Mouse (Mus musculus): ENCODE measurements around the gene Igsf3.

Gene Igsf3

DNA sequence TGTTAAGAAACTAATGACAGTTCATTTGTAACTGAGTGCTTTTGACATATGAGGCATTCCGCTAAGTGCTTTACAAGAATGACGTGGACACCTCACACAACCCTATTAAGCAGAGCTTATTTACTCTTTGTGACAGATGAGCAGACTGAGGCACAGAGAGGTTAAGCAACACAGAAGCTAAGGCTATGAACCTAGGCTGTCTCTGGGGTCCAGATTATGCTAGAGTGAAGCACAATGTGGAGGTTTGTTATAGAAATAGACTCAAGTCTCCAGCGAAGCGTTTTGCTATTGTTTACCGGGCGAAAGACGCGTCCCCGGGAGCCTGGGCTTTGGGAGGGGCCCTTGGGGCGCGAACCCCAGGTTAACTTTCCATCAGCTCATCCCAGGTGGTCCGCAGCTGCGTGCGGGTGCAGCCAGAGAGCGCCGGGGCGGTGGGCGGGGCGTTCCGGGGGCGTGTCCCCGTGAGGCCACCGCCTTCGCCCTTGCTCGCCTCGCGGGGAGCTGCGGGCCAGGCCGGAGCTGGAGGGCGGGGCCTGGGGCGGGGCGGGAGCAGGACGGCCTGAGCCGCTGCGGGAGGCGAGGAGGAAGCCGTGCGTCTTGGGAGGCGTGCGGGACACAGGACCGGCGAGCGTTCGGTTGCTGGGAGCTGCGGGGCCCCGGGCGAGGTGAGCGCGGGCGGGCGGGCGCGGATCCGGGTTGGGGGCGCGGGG is at the start of gene Igsf3:
Gene Igsf3, plus strand, starts transcription at position 546 of the 710 bp plus-strand sequence.
- DNase-seq (ENCODE audit: low spot score in 2 of 2): peak; percentile 30 to 32

DNA sequence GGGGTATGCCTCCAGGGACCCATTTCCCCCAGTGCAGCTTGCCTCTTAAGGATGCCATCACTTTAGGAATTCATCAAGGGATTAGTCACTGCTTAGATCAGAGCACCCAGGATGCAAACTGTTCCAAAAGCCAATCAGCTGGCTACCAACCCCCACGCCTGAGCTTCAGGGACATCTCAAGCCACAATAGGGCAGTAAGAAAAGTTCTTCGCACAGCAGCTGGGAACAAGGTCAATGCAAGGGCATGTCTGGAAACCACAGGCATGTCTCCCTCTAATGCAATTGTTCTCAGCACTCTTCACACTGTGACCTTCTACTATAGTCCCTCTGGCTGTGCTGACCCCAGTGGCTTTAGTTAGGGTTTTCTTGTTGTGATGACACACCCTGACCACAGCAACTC is 49.6 kb upstream of the Igsf3 start:
- DNase-seq (ENCODE audit: low spot score in 2 of 2): no peak

DNA sequence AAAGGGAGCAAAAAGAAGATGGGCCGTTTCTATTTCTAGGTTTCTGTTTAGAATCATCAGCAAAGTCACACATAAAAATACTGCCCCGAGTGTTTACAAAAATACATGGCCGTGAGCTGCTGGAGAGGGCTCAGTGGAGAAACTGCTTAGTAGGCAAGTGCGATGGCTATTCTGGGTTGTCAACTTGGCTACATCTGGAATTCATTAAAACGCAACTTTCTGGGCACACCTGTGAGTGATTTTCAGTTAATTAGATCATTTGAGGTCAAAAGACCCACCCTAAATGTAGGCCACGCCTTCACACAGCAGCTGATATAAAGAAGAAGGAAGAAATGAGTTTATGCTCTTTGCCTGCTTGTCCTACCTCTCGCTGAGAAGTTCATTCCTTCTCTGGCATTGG is 48.3 kb upstream of the Igsf3 start:
- no peak for DNase-seq (ENCODE audit: low spot score in 2 of 2)

DNA sequence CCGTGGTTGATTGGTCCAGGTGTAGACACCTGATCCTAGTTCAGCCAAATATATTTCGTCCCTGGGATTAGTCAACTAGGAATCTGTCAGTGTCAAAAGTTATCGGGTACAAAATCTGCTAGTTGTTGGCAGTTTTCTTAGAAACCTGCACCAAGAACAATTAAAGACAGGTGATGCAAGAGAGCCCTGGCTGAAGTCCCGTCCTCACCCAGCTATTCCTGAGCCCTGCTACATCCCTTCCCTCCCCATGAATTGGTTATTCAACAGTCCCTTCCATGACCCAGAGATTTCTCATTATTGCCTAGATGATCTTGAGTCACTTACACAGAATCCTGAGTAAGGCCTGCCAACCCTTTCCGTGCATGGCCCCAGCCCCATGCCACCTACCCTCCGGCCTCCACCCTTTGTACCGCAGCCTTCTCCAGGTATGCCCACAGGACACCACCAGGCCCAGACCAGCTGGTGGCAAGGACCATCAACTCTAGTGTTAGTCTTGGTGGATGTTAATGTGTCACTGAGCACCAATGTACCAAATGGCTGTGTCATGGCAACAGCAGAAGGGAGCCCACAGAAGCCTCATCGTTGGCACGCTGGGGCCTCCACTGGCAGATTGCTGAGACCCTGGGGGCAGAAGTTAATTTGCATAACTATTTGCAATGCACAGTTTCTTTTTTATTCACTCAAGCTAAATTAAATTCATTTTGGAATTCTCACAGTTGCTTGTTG is 33.5 kb upstream of the Igsf3 start:
- DNase-seq (ENCODE audit: low spot score in 2 of 2): no peak

DNA sequence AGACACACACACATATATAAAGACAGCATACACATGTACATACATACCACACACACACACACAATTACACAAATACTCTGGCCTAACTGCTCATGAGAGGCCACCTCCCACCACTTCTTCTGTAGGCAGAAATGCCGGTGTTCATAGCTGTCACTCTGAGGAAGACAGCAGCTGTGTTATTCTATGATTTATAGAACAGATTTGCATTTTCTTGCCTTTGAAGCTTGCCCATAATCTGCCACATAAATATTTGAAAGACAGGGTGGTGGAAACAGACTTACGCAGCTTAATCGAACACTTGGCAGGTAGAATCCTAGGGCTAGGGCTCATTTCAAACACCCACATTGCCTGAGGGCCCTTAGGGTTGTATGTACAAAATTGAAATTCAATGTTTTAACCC is 32.6 kb upstream of the Igsf3 start:
- DNase-seq (ENCODE audit: low spot score in 2 of 2): no peak

DNA sequence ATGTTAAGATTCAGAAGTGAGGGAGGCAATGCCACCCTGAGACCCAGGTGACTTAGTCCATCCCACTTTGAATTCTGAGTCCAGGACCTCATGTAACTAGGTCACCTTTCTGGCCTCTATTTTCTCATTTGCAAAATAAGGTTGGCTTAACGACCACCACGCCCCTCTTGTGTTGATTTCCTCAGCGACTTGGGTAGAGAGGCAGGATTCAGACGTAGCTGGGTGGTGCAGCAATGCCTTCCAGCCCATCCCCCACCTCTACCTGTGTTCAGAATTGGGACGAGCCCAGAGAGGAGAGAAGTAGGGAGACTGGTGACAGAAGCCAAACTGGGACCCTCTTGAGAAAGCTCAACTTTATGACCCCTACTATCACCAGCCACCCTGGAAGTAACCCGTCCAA is 31.6 kb upstream of the Igsf3 start:
- DNase-seq (ENCODE audit: low spot score in 2 of 2): no peak

DNA sequence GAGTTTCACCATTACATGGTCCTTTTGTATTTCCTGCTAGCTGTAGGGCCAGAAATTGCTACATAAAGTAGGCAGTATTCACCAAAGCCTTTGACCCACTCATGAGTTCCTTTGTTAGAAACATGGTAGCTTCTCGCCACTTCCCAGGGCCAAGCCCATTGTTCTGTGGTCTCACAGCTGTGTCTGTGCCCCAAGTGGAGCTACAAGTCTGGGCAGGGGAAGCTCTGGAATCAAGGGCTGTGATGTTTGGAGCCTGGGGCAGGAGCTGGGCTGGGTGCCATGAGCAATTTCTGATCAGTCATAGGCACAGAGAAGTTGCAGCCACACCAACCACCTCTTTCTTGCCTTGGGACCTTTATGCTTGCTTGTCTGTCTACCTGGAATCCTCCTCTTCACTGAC is 30.1 kb upstream of the Igsf3 start:
- DNase-seq (ENCODE audit: low spot score in 2 of 2): no peak

DNA sequence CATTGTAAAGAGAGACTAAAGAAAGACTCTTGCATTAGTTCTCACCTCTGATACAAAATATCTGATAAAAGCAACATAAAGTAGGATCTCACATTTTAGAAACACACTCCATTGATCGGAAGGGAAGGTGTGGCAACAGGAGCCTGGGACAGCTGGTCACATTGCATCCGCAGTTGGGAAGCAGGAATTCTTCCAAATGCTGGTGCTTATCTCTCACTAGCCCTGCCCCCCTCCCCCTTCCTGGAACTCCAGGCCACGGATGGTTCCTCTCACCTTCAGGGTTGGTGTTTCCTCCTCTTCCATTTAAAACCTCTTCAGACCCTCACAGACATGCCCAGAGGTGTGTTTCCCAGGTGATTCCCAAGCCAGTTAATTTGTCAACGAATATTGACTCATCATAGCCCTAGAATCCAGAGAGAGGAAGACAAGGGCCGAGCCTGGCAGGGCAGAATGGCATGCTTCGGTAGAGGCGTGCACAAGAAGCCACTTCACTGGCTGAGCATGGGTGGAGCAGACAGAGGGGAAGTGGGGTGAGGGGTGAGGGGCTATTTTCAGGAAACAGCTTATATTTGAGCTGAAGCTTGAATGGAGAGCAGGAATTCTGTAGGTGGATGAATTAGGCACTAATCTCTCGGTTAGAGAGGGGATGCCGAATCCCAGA is 28.3 kb upstream of the Igsf3 start:
- DNase-seq (ENCODE audit: low spot score in 2 of 2): no peak

DNA sequence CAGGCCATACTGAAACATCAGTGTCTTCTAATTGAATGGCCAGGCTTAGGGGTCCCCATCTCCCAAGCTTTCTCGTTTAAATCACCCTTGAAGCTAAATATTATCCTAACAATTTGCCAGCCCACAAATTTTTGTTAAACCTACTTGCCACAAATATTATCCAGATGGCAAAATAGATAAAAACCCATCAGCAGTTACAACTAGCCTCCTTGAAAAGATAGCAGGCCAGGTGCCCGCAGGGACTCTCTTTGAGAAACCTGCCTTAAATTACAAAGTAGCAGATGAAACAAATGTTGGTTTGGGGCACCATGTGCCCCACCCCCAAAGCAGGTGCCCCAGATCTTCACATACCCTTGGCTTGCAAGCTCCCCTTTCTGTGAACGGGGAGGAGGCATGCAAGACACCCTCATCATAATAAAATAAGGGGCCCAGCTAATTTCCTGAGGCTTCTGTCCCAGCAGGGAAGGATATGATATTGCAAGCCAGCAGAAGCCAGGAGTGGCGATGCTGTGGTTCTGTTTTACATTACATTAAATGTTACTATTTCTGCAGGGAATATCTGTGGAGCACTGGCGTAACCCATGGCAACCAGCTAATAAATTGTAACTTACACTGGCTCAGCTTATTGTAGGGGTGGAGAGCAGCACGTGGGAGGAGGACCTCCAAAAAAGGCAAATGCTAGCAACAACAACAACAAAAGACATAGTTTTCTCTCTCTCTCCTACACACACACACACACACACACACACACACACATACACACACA is 27.2 kb upstream of the Igsf3 start:
- DNase-seq (ENCODE audit: low spot score in 2 of 2): no peak

DNA sequence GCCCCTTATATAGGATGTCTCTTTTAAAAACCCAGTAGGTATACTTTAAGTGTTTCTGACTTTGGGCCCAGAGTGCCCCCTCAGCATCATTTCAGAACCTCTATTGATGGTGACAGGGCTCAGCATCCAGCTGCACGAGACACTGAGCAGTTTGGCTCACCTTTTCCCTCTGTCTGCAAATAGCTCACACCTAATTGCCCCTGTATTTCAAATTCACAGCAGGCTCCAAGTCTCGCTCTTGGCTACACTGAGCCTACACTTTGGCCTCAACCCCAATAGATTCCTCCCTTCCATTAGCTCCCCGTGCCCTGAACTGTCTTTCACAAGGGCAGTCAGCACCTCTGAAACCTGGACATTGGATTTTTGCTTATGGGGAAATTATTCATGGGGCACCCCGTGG is 26.5 kb upstream of the Igsf3 start:
- no peak for DNase-seq (ENCODE audit: low spot score in 2 of 2)

DNA sequence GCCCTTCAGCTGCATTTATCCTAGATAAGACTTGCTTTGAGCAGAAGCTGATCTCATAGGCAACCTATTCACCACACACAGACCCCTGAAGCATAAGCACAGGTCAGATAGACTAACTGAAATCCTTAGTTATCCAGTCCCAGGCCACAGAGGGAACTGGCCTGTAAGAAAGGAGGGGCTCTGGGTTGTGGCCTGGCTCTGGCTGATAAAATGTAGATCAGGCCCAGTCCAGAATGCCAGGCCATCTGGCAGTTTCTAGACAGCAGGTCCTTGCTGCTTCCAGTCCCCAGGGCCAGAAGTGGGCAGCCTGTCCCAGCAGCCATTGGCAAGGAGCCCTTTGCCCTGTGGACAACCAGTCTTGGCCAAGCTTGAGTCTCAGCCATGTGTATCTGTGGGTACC is 22.4 kb upstream of the Igsf3 start:
- DNase-seq (ENCODE audit: low spot score in 2 of 2): no peak

DNA sequence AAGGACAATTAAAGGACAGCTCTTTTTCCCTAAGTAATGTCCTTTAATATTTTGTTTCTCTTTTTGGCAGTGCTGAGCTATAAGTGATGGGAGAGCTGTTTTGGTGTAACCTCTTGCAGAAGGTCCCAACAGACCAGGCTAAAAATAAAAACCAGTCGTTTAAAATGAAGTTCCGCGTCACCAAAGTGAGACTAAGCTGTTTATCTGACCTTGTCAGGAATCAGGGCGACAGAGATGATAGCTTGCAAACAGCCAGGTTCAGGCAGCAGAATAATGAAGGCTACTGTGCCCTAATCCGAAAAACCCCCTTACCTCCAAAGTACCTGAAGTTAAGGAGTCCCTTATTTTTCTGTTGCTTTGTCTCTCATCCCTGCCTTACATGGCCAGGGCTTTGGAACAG is 21.2 kb upstream of the Igsf3 start:
- no peak for DNase-seq (ENCODE audit: low spot score in 2 of 2)

DNA sequence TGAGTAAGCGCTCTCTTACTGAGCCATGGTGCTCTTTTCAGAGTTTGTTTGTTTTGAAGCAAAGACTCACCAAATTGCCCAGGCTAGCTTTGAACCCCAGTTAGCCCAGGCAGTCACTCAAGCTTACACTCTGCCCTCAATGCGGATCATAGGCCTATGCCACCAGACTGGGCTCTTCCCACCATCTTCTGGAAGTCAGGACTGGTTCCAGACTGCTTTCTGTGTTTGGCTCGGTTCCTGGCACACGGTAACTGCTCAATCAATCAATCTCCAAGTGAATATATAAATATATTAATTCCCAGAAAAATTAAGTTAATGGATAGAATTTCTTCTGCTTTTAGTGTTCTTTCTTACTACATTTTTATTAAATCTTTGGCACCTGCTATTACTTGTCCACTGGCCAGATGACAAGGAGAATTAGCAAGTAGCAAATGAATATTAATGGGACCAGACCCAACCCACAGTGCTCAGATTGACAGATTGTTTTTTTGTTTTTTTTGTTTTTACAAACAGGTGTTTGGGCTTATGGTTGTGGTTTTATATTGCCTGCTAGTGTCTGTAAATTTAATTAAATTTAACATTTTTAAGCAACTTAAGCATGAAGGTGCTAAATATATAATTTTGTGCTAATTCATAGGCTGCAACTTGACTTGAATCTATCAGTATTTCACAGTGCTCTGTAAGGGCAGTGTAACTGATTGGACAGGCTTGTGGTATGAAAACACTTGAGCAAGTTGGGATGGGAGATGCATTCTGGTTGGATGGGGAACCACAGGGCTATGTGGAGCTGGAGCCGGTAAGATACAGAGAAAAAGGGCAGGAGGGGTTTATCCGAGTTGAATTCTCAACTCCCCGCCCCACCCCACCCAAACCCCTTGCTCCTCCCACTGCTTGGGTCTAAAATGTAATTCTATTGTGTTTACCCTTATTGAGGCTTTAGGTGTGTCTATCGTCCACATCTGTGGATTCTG is 20.0 kb upstream of the Igsf3 start:
- DNase-seq (ENCODE audit: low spot score in 2 of 2): no peak

DNA sequence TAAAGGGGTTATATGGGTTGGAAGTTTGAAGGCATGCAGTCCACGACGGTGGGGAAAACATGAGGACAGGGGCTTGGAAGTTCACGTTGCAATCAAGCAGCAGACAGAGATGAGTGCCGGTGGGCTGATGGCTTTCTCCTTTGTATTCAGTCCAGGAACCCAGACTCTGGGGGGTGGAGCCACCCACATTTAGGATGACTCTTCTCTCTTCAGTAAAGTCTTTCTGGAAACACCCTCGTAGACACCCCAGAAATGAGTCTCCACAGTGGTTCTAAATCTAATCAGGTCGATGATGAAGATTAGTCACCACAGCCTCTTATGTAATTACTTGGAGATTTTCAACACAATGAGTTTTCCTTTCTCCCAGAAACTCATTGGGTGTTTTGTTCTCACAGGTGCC is 16.1 kb upstream of the Igsf3 start:
- no peak for DNase-seq (ENCODE audit: low spot score in 2 of 2)

DNA sequence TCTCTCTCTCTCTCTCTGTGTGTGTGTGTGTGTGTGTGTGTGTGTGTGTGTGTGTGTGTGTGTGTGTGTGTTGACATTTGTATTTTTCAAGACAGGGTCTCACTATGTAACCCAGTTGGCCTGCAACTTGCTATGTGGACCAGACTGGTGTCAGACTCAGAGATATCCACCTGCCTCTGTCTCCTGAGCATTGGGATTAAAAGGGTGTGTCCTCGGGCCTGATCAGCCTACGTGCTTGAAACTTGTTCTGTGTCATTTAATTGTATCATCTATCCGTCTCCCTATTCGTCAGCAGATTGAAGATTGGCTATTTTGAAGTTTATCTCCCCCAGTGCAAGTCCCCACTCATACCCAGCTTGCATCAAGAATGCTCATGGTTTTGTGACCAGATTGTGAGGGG is 14.5 kb upstream of the Igsf3 start:
- no peak for DNase-seq (ENCODE audit: low spot score in 2 of 2)

DNA sequence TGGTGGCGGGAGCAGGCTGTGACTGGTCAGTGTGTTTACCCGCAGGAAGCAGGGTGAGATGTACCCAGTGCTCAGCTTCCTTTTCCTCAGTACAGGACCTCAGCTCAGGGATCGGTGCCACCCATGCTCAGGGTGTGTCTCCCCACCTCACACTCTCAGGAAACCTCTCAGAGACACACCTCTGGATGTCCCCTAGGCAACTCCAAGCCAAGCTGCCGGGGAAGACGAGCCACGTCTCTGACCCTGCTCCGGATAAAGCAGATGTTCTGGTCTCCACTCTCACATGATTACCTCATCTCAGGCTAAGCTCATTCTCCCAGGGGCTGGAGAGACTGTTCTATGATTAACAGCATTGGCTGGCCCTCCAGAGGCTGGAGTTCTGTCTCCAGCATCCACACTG is 13.3 kb upstream of the Igsf3 start:
- no peak for DNase-seq (ENCODE audit: low spot score in 2 of 2)

DNA sequence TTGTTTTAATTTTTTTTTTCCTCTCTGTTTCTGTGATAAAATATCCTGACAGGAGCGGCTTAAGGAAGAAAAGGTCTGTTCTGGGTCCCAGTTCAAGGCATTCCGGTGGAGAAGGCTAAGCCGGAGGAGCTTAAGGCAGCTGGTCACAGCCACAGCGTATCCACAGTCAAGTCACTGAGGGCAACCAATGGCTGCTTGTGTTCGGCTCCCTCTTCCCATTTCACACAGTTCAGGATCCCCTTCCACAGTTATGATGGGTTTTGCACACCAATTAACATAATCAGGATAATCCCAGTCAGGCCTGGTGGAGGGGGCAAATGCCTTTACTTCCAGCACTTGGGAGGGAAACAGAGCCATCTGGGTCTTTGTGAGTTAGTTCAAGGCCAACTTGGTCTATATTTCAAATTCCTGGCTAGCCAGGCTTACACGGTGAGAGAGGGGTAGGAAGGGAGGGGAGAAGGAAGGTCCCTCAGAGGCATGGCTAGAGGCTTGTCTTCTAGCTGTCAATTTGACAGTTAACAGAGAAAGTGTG is 11.7 kb upstream of the Igsf3 start:
- no peak for DNase-seq (ENCODE audit: low spot score in 2 of 2)

DNA sequence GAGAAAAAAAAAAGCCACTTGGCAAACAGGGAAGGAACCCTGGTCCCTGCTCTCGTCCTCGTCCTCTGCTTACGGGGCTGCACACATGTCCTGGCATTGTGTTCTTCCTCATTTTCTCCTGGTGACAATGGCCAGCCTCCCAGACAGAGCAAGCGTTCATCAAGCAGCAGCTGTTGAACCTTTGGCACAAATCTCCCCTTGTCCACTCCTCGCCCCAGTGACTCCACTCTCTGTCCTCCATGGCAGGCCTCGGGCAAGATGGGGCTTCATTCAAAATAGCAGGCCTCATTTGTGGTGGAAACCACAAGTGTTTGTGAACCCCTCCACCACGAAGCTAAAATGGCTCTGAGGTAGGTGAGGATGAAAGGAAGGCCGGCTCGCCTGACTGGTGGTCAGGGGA is 11.0 kb upstream of the Igsf3 start:
- no peak for DNase-seq (ENCODE audit: low spot score in 2 of 2)

DNA sequence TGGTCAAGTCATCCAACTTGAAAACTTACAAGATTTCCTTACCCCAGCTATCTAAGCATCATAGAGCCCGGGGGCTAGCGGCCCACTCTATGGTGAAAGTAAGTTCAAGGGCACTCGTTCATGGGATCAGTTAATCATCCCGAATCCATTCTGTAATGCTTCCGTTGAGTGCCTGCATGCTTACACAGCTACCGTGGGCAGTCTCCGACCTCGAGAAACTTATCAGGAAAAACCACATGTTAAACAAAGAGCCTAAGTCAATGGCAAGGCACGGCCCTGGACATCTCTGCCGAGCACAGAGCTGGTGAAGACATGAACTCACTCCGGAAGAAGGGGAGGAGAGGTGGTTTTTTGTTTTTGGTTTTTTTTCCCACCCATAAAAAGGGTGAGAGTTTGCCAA is 9.5 kb upstream of the Igsf3 start:
- DNase-seq (ENCODE audit: low spot score in 2 of 2): no peak

DNA sequence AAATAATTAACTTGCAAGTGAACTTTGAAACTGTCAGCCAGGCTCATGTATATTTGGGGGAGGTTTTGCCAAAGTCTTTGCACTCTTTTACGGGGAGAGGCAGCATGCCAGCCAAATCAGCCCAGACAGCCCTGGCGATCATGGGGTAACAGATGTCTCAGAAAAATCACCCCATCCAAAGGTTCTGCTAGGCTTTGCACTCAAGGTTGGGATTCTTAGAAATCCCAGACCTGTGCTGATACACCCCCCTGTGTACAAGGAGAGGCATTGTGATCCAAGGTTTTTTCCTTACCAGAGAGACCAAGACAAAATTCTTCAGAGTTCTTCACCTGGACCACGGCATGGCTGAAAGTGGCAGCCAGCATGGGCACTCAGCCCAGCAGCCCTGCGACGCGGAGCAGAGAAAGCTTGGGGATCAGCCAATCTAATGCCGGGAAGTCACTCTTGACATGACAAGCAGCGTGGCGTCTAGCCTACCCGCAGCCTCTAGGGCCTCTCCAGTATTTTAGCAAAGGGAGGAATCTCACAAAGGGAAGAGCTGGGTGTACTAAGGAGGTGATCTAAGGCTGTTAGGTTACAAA is 7.5 kb upstream of the Igsf3 start:
- DNase-seq (ENCODE audit: low spot score in 2 of 2): no peak

Measured in right cerebral cortex, postnatal 36 days (tissue).